Mouse (Mus musculus) cerebellum, adult 11 months (tissue): ENCODE measurements around the gene Vmn2r102.

Experiments used
- DNase-seq: peaks from one replicate; pipeline ENCODE4 v3.0.0; 2022

Gene Vmn2r102

DNA sequence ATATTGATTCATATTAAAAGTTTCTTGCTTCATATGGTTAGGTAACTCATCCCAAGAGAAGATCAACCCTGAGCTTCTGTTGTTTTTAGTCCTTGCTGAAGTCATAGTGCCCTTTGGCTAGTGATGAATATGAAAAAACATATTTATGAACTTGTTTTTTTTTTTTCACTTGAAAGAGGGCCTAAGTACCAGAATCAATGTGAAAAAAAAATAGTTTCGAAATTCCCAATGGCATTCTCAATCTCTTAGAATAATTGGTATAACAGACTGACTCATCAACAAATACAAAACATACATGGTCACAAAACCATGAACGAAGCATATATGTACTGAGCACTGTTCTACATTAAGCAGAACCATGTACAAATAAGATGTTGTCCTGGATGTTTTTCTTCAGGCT lies at the start of gene Vmn2r102:
Vmn2r102 (plus strand) TSS at position 301 of the 400 bp plus-strand sequence.
- no peak for DNase-seq

DNA sequence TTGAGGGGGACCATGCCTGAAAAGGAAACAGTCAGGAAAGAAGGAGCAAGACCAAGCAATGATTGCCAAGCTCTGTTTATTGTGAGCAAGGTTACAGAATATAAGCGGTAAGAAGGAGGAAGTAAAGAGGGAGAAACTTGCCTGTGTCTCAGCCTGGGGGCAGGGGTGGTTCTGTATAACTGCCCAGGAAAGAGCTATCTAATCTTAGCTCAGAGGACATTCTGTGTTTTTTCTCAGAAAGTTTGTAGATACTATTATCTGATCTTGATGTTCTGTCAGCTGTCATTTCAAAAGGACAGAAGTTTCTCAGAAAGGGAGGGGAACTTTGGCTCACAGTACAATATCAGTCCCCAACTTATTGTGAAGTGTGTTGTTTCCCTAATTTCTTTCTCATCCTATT lies 30.8 kb upstream of the Vmn2r102 start:
- DNase-seq, result no peak

DNA sequence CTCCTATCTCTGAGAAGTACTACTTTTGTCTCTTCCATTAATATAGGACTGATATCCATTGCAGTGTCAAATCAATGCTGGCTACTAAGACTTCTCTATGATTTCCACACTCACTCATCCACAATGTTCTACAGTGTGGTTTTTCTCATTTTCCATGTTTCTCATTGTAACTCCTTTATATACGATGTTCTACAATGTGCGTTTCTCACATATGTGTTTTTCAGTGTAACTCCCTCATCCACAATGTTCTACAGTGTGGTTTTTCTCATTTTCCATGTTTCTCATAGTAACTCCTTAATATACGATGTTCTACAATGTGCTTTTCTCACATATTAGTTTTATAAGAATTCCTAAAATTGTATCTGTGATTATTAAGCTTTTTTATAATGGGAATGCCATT lies 1.7 kb upstream of the Vmn2r102 start:
- DNase-seq, result no peak

DNA sequence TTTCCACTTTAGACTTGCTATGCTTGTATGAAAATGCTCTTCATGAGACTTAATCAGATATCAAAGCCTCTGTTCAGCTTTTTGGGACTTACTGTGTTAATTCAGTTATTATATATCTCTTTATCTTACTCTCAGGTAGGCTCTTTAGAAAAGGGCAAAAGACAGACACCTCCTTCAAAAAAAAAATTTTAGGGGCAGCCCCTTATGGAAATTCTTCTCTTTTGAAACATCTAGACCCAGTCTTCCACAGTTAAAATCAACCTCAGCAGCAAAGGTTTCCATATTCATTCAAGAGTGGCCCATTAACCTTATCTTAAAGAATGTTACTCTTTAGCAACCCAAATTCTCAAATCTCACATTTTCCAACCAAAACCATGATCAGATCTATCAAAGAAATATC lies 31.9 kb downstream of the Vmn2r102 start:
- DNase-seq, result no peak
